Mouse (Mus musculus) monocyte, adult 59 days (primary cell): Measurements from ENCODE around the gene Gm13762. TPM values are rescaled to one million over a fixed set of nuclear protein-coding genes. Genes with fewer than 3 reads are reported as not detected.

Experiments
- total RNA-seq, 2 experiments: library from RNA; stranded (reverse); gene quantifications; one replicate each; pipeline ENCODE4 v1.2.4; 2023

Gene Gm13762
- not detected for total RNA-seq

GRCm38 (mm10) chr2:88980181-88980580 lies at the start of gene Gm13762:
TSS of gene Gm13762 (minus strand) at chr2:88980281.

GRCm38 (mm10) chr2:89018240-89018639 lies 38.2 kb upstream of the Gm13762 start, which contains the start of gene Olfr1216:
TSS of gene Olfr1216 (minus strand) at chr2:89018340.

GRCm38 (mm10) chr2:89006873-89007272 lies 26.8 kb upstream of the Gm13762 start, which contains the start of gene Olfr1215:
TSS of gene Olfr1215 (minus strand) at chr2:89006973.

GRCm38 (mm10) chr2:88992553-88992952 lies 12.5 kb upstream of the Gm13762 start, which contains the start of gene Olfr1214:
TSS of gene Olfr1214 (minus strand) at chr2:88992653.

GRCm38 (mm10) chr2:88953669-88954068 lies 26.4 kb downstream of the Gm13762 start, which contains the start of gene Olfr1212:
TSS of gene Olfr1212 (plus strand) at chr2:88953969.

GRCm38 (mm10) chr2:88938011-88938410 lies 42.1 kb downstream of the Gm13762 start, which contains the start of gene Olfr1211:
TSS of gene Olfr1211 (minus strand) at chr2:88938111.

Other genes with a start within 250 kb of the Gm13762 start
- not detected for gene Olfr1197, start 247.9 kb downstream of the Gm13762 start, total RNA-seq
- gene Olfr1198, start 228.9 kb downstream of the Gm13762 start, total RNA-seq, result not detected
- not detected for gene Olfr1199, start 219.8 kb downstream of the Gm13762 start, total RNA-seq
- gene Olfr1200, start 209.8 kb downstream of the Gm13762 start, total RNA-seq, result not detected
- gene Olfr1201, start 187.2 kb downstream of the Gm13762 start, total RNA-seq, result not detected
- gene Olfr1202, start 165.8 kb downstream of the Gm13762 start, total RNA-seq, result not detected
- gene Olfr1205, start 150.5 kb downstream of the Gm13762 start, total RNA-seq, result not detected
- not detected for gene Olfr1204, start 131.0 kb downstream of the Gm13762 start, total RNA-seq
- not detected for gene Olfr1206, start 117.0 kb downstream of the Gm13762 start, total RNA-seq
- gene Olfr1208, start 78.0 kb downstream of the Gm13762 start, total RNA-seq, result not detected
- not detected for gene Olfr1209, start 65.1 kb downstream of the Gm13762 start, total RNA-seq
- not detected for gene Olfr1211, start 42.2 kb downstream of the Gm13762 start, total RNA-seq
- gene Olfr1212, start 26.3 kb downstream of the Gm13762 start, total RNA-seq, result not detected
- gene Olfr1214, start 12.4 kb upstream of the Gm13762 start, total RNA-seq, result not detected
- not detected for gene Olfr1215, start 26.7 kb upstream of the Gm13762 start, total RNA-seq
- not detected for gene Olfr1216, start 38.1 kb upstream of the Gm13762 start, total RNA-seq
- gene Olfr1217, start 51.8 kb upstream of the Gm13762 start, total RNA-seq, result not detected
- not detected for gene Olfr1218, start 80.9 kb upstream of the Gm13762 start, total RNA-seq
- not detected for gene Olfr1219, start 103.2 kb upstream of the Gm13762 start, total RNA-seq
- not detected for gene Olfr1220, start 126.6 kb upstream of the Gm13762 start, total RNA-seq
- not detected for gene Olfr1221, start 137.0 kb upstream of the Gm13762 start, total RNA-seq
- not detected for gene Olfr1222, start 152.8 kb upstream of the Gm13762 start, total RNA-seq
- gene Olfr1223, start 171.3 kb upstream of the Gm13762 start, total RNA-seq, result not detected
- not detected for gene Olfr1224-ps1, start 183.8 kb upstream of the Gm13762 start, total RNA-seq
- not detected for gene Olfr1225, start 194.4 kb upstream of the Gm13762 start, total RNA-seq
- gene Olfr1226, start 219.8 kb upstream of the Gm13762 start, total RNA-seq, result not detected